25 mouse cellular contexts compared by ENCODE assay signal in genomic region chr11:105909617-105910016, GRCm38 (mm10). TPM values are rescaled to one million over a fixed set of nuclear protein-coding genes. Genes with fewer than 3 reads are reported as not detected.
DNase-seq lines count a peak whose midpoint lies in the region; ATAC-seq and TF ChIP-seq lines count a peak whose summit lies in the region.
"Had no signal": no experiment of that assay in that cellular context is flagged by ENCODE, and none has a peak within 500 bp of the region (broad histone marks: within the 10 kb centered on the region; RNA-seq: fewer than 3 reads in every experiment).

No protein-coding gene starts in this region.

- in situ Hi-C loops in ES-E14 (cut with MboI; ENCODE audit: low sequenced_read_pairs in 2 of 2, unreplicated experiment in 2 of 2): loop anchor here (5.0 to 25.0 kb wide), 2 partner anchors 547 to 562 kb away; no protein-coding TSS in a partner anchor

- WGBS in kidney, embryonic 16.5 days: 29% methylated on average over 2 of the region's 2 CpGs

- no peak overlapping the region for H3K4me2 ChIP-seq in kidney, embryonic 16.5 days (replicated peaks; ENCODE audit: low read depth, low read length)

- H3K4me1 ChIP-seq in ES-E14 (ENCODE audit: control insufficient read depth in 2 of 2, insufficient read depth in 2 of 2, low read length in 2 of 2, poor library complexity in 1 of 2): no peaks in the 10 kb centered on the region
- H3K4me1 ChIP-seq in kidney, embryonic 16.5 days (ENCODE audit: insufficient read depth, low read length): no peaks in the 10 kb centered on the region

- no peak for ATAC-seq in kidney, embryonic 16.5 days (ENCODE audit: low FRiP score, low TSS enrichment)
- ATAC-seq: activated CD4-positive, CD25-positive, alpha-beta regulatory T cell, adult 4 months; CD4-positive, CD25-positive, alpha-beta regulatory T cell, adult 4 months; Patski had no signal

- no peak overlapping the region for H3K9ac ChIP-seq in ES-E14 (ENCODE audit: insufficient read depth, low read depth, low read length, poor library complexity, severe bottlenecking)
- no peak overlapping the region for H3K9ac ChIP-seq in kidney, embryonic 16.5 days (replicated peaks; ENCODE audit: low read length)

- H3K27ac ChIP-seq in ES-E14 (ENCODE audit: insufficient read depth, low read depth, low read length, poor library complexity, severe bottlenecking): no peak overlapping the region
- no peak overlapping the region for H3K27ac ChIP-seq in kidney, embryonic 16.5 days (ENCODE audit: low read length)

- no peaks in the 10 kb centered on the region for H3K9me3 ChIP-seq in ES-E14 (ENCODE audit: control insufficient read depth, insufficient read depth, low read depth, low read length)
- no peaks in the 10 kb centered on the region for H3K9me3 ChIP-seq in kidney, embryonic 16.5 days (ENCODE audit: low read length)
- H3K9me3 ChIP-seq: G1E had no signal

- H3K27me3 ChIP-seq in kidney, embryonic 16.5 days (ENCODE audit: insufficient read depth, low read length): no peaks in the 10 kb centered on the region
- H3K27me3 ChIP-seq: CH12.LX, Patski had no signal

- H3K36me3 ChIP-seq in ES-E14 (ENCODE audit: control insufficient read depth, insufficient read depth, low read length, poor library complexity, severe bottlenecking): no peaks in the 10 kb centered on the region
- peaks cover 8% of the 10 kb centered on the region; the same call in 1 of the 2 replicates for H3K36me3 ChIP-seq in kidney, embryonic 16.5 days (ENCODE audit: insufficient read depth, low read length)
- H3K36me3 ChIP-seq: G1E had no signal

- no peak for DNase-seq in ES-E14 (ENCODE audit: low read depth, low spot score)
- DNase-seq in R1 (ENCODE audit: low read depth, low spot score): peak; percentile 45
- DNase-seq in ZHBTc4 (ENCODE audit: low read depth, low spot score): peak; percentile 50
- DNase-seq in gonadal fat pad, adult 2 months (ENCODE audit: low read depth): peak; percentile 41
- DNase-seq in layer of hippocampus, adult 9-10 months (ENCODE audit: low spot score): no peak
- no peak for DNase-seq in urinary bladder, postnatal 14 days (ENCODE audit: low spot score)
- DNase-seq in neural tube, embryonic 10.5 days (ENCODE audit: extremely low spot score, low spot score): no peak
- DNase-seq: adrenal gland, adult 2 months; adrenal gland, adult 8-10 months; adrenal gland, postnatal 10 days; adrenal gland, postnatal 14 days; adrenal gland, postnatal 25 days; adrenal gland, postnatal 36 days; B cell, adult 2 months; cerebellum, adult 11 months; cerebellum, adult 11-12 months; cerebellum, adult 18-20 months; cerebellum, adult 8-10 months had no signal

- H3K4me3 ChIP-seq in ES-E14 (ENCODE audit: insufficient read depth in 1 of 2, low read depth in 1 of 2, low read length in 2 of 2, poor library complexity in 1 of 2, severe bottlenecking in 1 of 2): no peak overlapping the region
- H3K4me3 ChIP-seq in kidney, embryonic 16.5 days (ENCODE audit: low read length): no peak overlapping the region

TF ChIP-seq in ES-E14, 5 proteins besides CTCF, POLR2A, EP300 and RAD21:
- TF ChIP-seq HCFC1 (IDR thresholded peaks at IDR 0.05; ENCODE audit: borderline replicate concordance, insufficient read depth, low read length) (no peak), ZNF384 (IDR thresholded peaks at IDR 0.05; ENCODE audit: low read depth, low read length) (0 out of 2 replicates have a peak, but pooled peaks have one; percentile 46), MAFK (IDR thresholded peaks at IDR 0.05; ENCODE audit: insufficient read depth, low read depth, low read length) (no peak), ZC3H11A (IDR thresholded peaks at IDR 0.05; ENCODE audit: borderline replicate concordance, low read depth, low read length) (no peak)

RNA-seq across cellular contexts. Expression of gene Cyb561, which starts 43.5 kb away (rescaled TPM):
- 14.7 and 28.6 TPM in 2 replicates for total RNA-seq in ES-E14 (2012; rRNA removed)
- polyA plus RNA-seq in gonadal fat pad, adult 2 months (2012; rRNA removed): 579 and 676 TPM in 2 replicates
- polyA plus RNA-seq in kidney, embryonic 16.5 days (2015; fragmentation: Nextera tagmentation; extraction: Ambion mirVana): 33.9 and 37.3 TPM in 2 replicates
- polyA plus RNA-seq: G1E had no signal

RNA-seq across cellular contexts. Expression of gene Ace, which starts 58.1 kb away (rescaled TPM):
- total RNA-seq in ES-E14 (2012; rRNA removed): 1.2 and 1.4 TPM in 2 replicates
- 267 and 456 TPM in 2 replicates for polyA plus RNA-seq in gonadal fat pad, adult 2 months (2012; rRNA removed)
- 17.5 and 18.6 TPM in 2 replicates for polyA plus RNA-seq in kidney, embryonic 16.5 days (2015; fragmentation: Nextera tagmentation; extraction: Ambion mirVana)
- total RNA-seq: G1E, MEL had no signal
- polyA plus RNA-seq: CD4-positive, CD25-positive, alpha-beta regulatory T cell, adult 4 months; G1E had no signal

Comparison
In these comparisons a context has a peak if more than half of its experiments do, and no peak if none do; other contexts are left out.
1. DNase-seq: peak in R1 (single experiment), ZHBTc4 (single experiment) and gonadal fat pad, adult 2 months (single experiment); none in ES-E14 (single experiment), layer of hippocampus, adult 9-10 months (single experiment), urinary bladder, postnatal 14 days (single experiment) and neural tube, embryonic 10.5 days (single experiment).
2. RNA of gene Cyb561, which starts 43.5 kb away (polyA plus RNA-seq): 579 to 676 TPM in gonadal fat pad, adult 2 months; 33.9 to 37.3 TPM in kidney, embryonic 16.5 days; every median in the first group is over 10 times any median in the second.
3. RNA of gene Ace, which starts 58.1 kb away (polyA plus RNA-seq): 267 to 456 TPM in gonadal fat pad, adult 2 months; 17.5 to 18.6 TPM in kidney, embryonic 16.5 days; every median in the first group is over 10 times any median in the second.